In the genomic region with DNA sequence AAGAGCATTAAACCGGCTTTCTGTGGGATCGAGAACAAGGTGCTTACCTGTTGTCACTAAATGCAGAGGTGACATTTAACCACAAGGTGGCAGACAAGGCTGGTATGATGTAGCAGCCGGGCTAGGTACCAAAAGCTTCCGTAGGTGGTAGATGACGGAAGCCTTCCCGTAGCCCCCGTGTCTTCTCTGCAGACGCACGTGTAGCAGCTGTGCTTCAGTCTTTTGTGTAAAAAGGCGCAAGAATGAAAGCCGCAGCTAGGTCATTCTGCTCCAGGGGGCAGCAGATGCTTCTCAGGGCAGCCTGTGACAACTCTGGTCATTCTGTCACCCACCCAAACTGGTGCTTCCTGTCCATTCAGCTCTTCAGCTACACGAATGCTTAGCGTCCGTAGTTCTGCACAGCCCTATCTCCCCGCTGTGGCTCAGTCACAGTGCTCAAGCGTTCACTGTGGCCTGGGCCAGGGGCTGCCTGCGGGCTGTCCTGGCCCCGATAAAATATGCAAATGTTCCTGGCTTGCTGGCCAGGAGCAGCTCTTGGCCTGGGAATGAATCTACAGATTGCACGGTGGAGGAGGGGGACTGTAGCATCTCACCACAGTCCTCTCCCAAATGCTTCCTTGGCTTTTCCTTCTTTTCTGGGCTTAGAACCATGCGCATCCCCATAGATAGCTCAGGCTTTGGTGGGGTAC, we compare ENCODE assay signal across 7 mouse cellular contexts. TPM values are rescaled to one million over a fixed set of nuclear protein-coding genes. Genes with fewer than 3 reads are reported as not detected.
DNase-seq lines count a peak whose midpoint lies in the region; ATAC-seq lines count a peak whose summit lies in the region.

No protein-coding gene starts in this region.

- H3K27ac ChIP-seq in forebrain, embryonic 14.5 days (ENCODE audit: low read depth, low read length) = peak overlapping the region; percentile 15; the same call in 1 of the 2 replicates
- H3K27ac ChIP-seq in midbrain, embryonic 11.5 days (ENCODE audit: low read depth, low read length) = no peak overlapping the region

- peak overlapping the region; percentile 67 for H3K4me2 ChIP-seq in forebrain, embryonic 14.5 days (ENCODE audit: low read length)
- peak overlapping the region; percentile 67 for H3K4me2 ChIP-seq in midbrain, embryonic 11.5 days

- intact Hi-C loops in left cerebral cortex, postnatal 36 days (cut with DNase I) = loop anchor here (5.0 kb wide), 2 partner anchors 33 to 123 kb away; no protein-coding TSS in a partner anchor

- WGBS in forebrain, embryonic 14.5 days = 4% methylated on average over 20 of the region's 20 CpGs
- WGBS in midbrain, embryonic 11.5 days = 3% methylated on average over 20 of the region's 20 CpGs

- H3K4me1 ChIP-seq in forebrain, embryonic 14.5 days (ENCODE audit: control insufficient read depth, insufficient read depth, low read length) = peaks cover 22% of the 10 kb centered on the region
- H3K4me1 ChIP-seq in midbrain, embryonic 11.5 days (ENCODE audit: control insufficient read depth, insufficient read depth, low read length) = peaks cover 15% of the 10 kb centered on the region

- peak; percentile 68 for DNase-seq in Muller cell, postnatal 12 days (ENCODE audit: inconsistent ontology term)
- peak; percentile 54 for DNase-seq in c-Kit-positive CD71-negative TER-119-negative erythroid progenitor cells, embryonic 14.5 days (ENCODE audit: low read depth)
- DNase-seq in forebrain, embryonic 14.5 days (ENCODE audit: low spot score) = peak; percentile 95
- peak; percentile 71 to 74 for DNase-seq in left cerebral cortex, postnatal 36 days (ENCODE audit: low spot score in 2 of 2)
- peak; percentile 94 for DNase-seq in midbrain, embryonic 11.5 days (ENCODE audit: low spot score, missing footprints)
- peak; percentile 73 for DNase-seq in splenic B cell, adult 2 months (ENCODE audit: low read depth, low spot score)

- H3K4me3 ChIP-seq in forebrain, embryonic 14.5 days (ENCODE audit: low read depth, low read length) = peak overlapping the region; percentile 26
- peak overlapping the region; percentile 27 for H3K4me3 ChIP-seq in midbrain, embryonic 11.5 days (ENCODE audit: low read depth, low read length)

- H3K36me3 ChIP-seq in forebrain, embryonic 14.5 days (ENCODE audit: control insufficient read depth, insufficient read depth, low read length) = no peaks in the 10 kb centered on the region
- H3K36me3 ChIP-seq in midbrain, embryonic 11.5 days (ENCODE audit: control insufficient read depth, insufficient read depth, low read length) = no peaks in the 10 kb centered on the region
- H3K36me3 ChIP-seq in splenic B cell, adult 2 months (ENCODE audit: control insufficient read depth, insufficient read depth, low read length, poor library complexity, severe bottlenecking) = no peaks in the 10 kb centered on the region

- H3K9me3 ChIP-seq in forebrain, embryonic 14.5 days (replicated peaks; ENCODE audit: control insufficient read depth, low read length) = no peaks in the 10 kb centered on the region
- H3K9me3 ChIP-seq in midbrain, embryonic 11.5 days (ENCODE audit: control insufficient read depth, low read length) = no peaks in the 10 kb centered on the region

- H3K9ac ChIP-seq in forebrain, embryonic 14.5 days (ENCODE audit: low read length) = peak overlapping the region; percentile 64
- H3K9ac ChIP-seq in midbrain, embryonic 11.5 days (ENCODE audit: low read length) = peak overlapping the region; percentile 51

- peak; percentile 90 for ATAC-seq in forebrain, embryonic 14.5 days
- ATAC-seq in inflammation-experienced regulatory T-cells, adult 6 months = peak; percentile 38
- ATAC-seq in midbrain, embryonic 11.5 days (ENCODE audit: low FRiP score) = peak; percentile 75

- 0 out of 2 replicates have a peak, but pooled peaks cover 2% of the 10 kb centered on the region for H3K27me3 ChIP-seq in forebrain, embryonic 14.5 days (replicated peaks; ENCODE audit: control insufficient read depth, insufficient read depth, low read length)
- peaks cover 3% of the 10 kb centered on the region for H3K27me3 ChIP-seq in midbrain, embryonic 11.5 days (ENCODE audit: control insufficient read depth, insufficient read depth, low read length)
- H3K27me3 ChIP-seq in splenic B cell, adult 2 months (ENCODE audit: control insufficient read depth, insufficient read depth, low read length, poor library complexity, severe bottlenecking) = no peaks in the 10 kb centered on the region

RNA-seq across cellular contexts. Expression of gene Adam11, which starts 21.8 kb away (rescaled TPM):
- 10.0 and 12.5 TPM in 2 replicates for polyA plus RNA-seq in forebrain, embryonic 14.5 days (2014; fragmentation: Nextera tagmentation; extraction: Ambion mirVana)
- under 1 TPM in 1 of 3 experiments, not detected in 2; 0.20 TPM for polyA plus RNA-seq in inflammation-experienced regulatory T-cells, adult 6 months (2017; shearing (Covaris generic))
- 100 to 1,000 TPM; 129 to 139 TPM for total RNA-seq in left cerebral cortex, postnatal 36 days (2021)
- 13.6 and 13.8 TPM in 2 replicates for polyA plus RNA-seq in midbrain, embryonic 11.5 days (2014; fragmentation: Nextera tagmentation; extraction: Ambion mirVana)

RNA-seq across cellular contexts. Expression of gene Ccdc43, which starts 41.8 kb away (rescaled TPM):
- polyA plus RNA-seq in forebrain, embryonic 14.5 days (2014; fragmentation: Nextera tagmentation; extraction: Ambion mirVana) = 39.4 and 42.6 TPM in 2 replicates
- 10 to 100 TPM; 29.0 to 41.4 (median 40.1) TPM for polyA plus RNA-seq in inflammation-experienced regulatory T-cells, adult 6 months (2017; shearing (Covaris generic))
- total RNA-seq in left cerebral cortex, postnatal 36 days (2021) = 10 to 100 TPM; 25.9 to 27.0 TPM
- polyA plus RNA-seq in midbrain, embryonic 11.5 days (2014; fragmentation: Nextera tagmentation; extraction: Ambion mirVana) = 62.1 and 67.1 TPM in 2 replicates

Comparison
In these comparisons a context has a peak if more than half of its experiments do, and no peak if none do; other contexts are left out.
1. ATAC-seq: peak in every context shown above with its lines; median percentile 90 in forebrain, embryonic 14.5 days; 75 in midbrain, embryonic 11.5 days; 38 in inflammation-experienced regulatory T-cells, adult 6 months.